Mouse (Mus musculus): ENCODE measurements around the gene Tmem211.

GRCm38 (mm10) chr5:113223888-113224287, 2.8 kb upstream of the Tmem211 start:
- TF ChIP-seq CTCF (IDR thresholded peaks at IDR 0.05; ENCODE audit: low read depth, low read length) (no peak), POLR2A (IDR thresholded peaks at IDR 0.05; ENCODE audit: insufficient read depth, low read length) (no peak)

Data from ES-Bruce4 (cell line).